Mouse (Mus musculus) liver, embryonic 16.5 days (tissue): ENCODE measurements around the gene Sorcs2. TPM values are rescaled to one million over a fixed set of nuclear protein-coding genes. Genes with fewer than 3 reads are reported as not detected.

Experiments used
- ATAC-seq: fragments of 200-750 bp; cut with Nextera tagmentation; 2 replicates; pipeline ENCODE4 v1.8.0; 2017; ENCODE audit warnings: low read depth, mild to moderate bottlenecking, moderate number of reproducible peaks, moderate library complexity
- H3K27ac ChIP-seq: fragments of 300-500 bp; sonication (generic); 2 replicates; pipeline ENCODE4 v1.5.1; 2014; ENCODE audit warnings: mild to moderate bottlenecking, low read length
- H3K27me3 ChIP-seq: fragments of 300-500 bp; sonication (generic); 2 replicates; pipeline ENCODE4 v1.6.1; 2014; ENCODE audit warnings: low read depth, low read length, mixed read lengths; ENCODE audit not compliant: control insufficient read depth, insufficient read depth
- H3K36me3 ChIP-seq: fragments of 300-500 bp; sonication (generic); 2 replicates; pipeline ENCODE4 v1.6.1; 2014; ENCODE audit warnings: mild to moderate bottlenecking; ENCODE audit not compliant: control insufficient read depth, insufficient read depth
- H3K4me1 ChIP-seq: fragments of 300-500 bp; sonication (generic); 2 replicates; pipeline ENCODE4 v1.6.1; 2014; ENCODE audit warnings: low read depth, low read length, mixed read lengths; ENCODE audit not compliant: control insufficient read depth
- H3K4me2 ChIP-seq: fragments of 300-500 bp; sonication (generic); 2 replicates; pipeline ENCODE4 v1.6.1; 2014; ENCODE audit warnings: low read depth, low read length, mixed read lengths
- H3K4me3 ChIP-seq: fragments of 300-500 bp; sonication (generic); 2 replicates; pipeline ENCODE4 v1.5.1; 2014; ENCODE audit warnings: low read depth, mild to moderate bottlenecking, low read length
- H3K9ac ChIP-seq: fragments of 300-500 bp; sonication (generic); 2 replicates; pipeline ENCODE4 v1.6.1; 2014; ENCODE audit warnings: low read depth, low read length
- H3K9me3 ChIP-seq: fragments of 300-500 bp; sonication (generic); replicated peaks from 2 replicates; pipeline ENCODE4 v1.6.1; 2016; ENCODE audit warnings: low read length; ENCODE audit not compliant: control insufficient read depth
- WGBS: fragments of 180-500 bp; shearing (Covaris S2); extraction: QIAGEN DNeasy Blood & Tissue Kit; methylation state at CpG from one replicate; pipeline ENCODE4 v1.1.7; 2014; ENCODE audit not compliant: insufficient replicate concordance; 5-methylcytosine and 5-hydroxymethylcytosine counted together
- polyA plus RNA-seq: library from polyadenylated mRNA; unstranded; fragments of >200 nt; fragmentation: Nextera tagmentation; extraction: Ambion mirVana; gene quantifications from 2 replicates; pipeline ENCODE4 v1.2.1, GENCODE M21; 2015

The Sorcs2 gene
- polyA plus RNA-seq, 1 experiment from 2014 or later: 0.99 TPM

DNA sequence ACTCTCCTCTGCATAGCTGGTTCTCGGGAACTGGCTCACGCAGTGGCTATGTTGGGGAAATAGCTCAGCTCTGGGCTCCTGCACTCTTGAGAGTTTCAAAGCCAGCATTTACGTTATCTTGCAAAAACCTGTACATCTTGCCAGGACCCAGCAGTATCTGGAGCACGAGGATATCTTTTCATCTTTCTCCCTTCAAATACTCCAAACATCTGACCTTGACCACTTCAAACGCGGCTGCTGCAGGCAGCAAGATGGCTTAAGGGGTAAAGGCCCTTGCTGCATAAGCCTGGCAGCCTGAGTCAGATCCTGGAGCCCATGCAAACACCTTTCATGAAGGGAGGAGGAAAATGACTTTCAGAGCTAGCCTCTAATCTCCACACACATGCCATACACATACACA, 258.2 kb downstream of the Sorcs2 start:
- Histone ChIP-seq H3K4me2 (no peak overlapping the region), H3K27ac (no peak overlapping the region), H3K9me3 (no peaks in the 10 kb centered on the region), H3K9ac (no peak overlapping the region), H3K4me3 (no peak overlapping the region), H3K4me1 (no peaks in the 10 kb centered on the region), H3K27me3 (no peaks in the 10 kb centered on the region), H3K36me3 (no peaks in the 10 kb centered on the region)
- no peak for ATAC-seq
- WGBS: 59% methylated on average over 6 of the region's 6 CpGs

DNA sequence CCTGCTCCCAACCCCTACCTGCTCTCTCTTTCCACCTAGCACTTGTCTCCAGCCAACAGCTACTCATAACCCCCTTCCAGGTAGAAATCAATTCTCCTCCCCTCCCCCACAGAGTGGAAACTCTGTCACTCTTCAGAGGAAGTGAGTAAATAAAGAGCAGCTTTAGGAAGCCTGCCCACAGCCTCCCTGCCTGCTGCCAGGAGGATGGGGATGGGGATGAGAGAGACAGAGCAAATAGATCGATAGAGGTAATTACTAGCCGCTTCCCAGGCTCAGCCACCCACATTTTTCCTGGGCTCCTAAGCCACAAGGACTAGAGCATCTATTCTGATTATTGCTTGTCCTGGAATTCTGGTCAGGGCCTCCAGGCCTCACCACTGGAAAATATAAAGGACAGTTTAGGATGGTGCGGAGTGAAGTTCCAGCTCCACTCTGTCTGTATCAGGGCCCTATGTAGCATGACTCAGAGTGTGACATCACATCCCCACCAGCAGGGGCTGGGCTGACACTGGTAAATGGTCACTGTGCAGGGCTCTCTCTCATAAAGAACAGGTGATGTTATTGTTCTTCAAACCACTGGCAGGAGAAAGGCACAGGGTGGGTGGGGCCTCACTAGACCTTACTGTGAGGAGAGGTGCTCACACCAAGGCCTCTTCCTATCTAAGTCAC, 261.9 kb downstream of the Sorcs2 start:
- Histone ChIP-seq H3K9ac (no peak overlapping the region), H3K4me2 (no peak overlapping the region), H3K27me3 (no peaks in the 10 kb centered on the region), H3K4me3 (no peak overlapping the region), H3K36me3 (no peaks in the 10 kb centered on the region), H3K4me1 (no peaks in the 10 kb centered on the region), H3K9me3 (no peaks in the 10 kb centered on the region), H3K27ac (no peak overlapping the region)
- ATAC-seq: peak; percentile 35; the same call in 1 of the 2 replicates
- WGBS: 54% methylated on average over 3 of the region's 3 CpGs

DNA sequence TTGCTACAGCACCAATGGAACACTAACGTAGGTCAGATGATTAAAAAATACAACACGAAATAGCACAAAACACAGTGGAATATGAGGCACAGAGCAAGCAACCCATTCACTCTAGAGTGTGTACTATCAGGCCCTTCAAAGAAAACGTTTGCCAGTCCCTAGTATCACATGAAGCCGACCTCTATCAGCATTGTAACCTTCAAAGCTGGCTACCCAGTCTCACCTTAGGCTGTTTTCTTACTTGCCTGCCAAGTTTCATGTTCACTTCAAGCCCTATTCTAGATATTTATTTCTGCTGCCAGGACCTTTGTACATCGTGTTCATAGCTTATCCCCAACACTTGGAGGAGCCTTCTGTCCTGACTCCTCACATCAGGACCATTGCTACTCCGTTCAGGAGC, 263.6 kb downstream of the Sorcs2 start:
- H3K27ac ChIP-seq: no peak overlapping the region
- H3K4me2 ChIP-seq: no peak overlapping the region
- no peaks in the 10 kb centered on the region for H3K4me1 ChIP-seq
- H3K9me3 ChIP-seq: no peaks in the 10 kb centered on the region
- no peak for ATAC-seq
- H3K9ac ChIP-seq: no peak overlapping the region
- H3K4me3 ChIP-seq: no peak overlapping the region
- H3K36me3 ChIP-seq: no peaks in the 10 kb centered on the region
- H3K27me3 ChIP-seq: no peaks in the 10 kb centered on the region
- WGBS: 47% methylated on average over 6 of the region's 6 CpGs

DNA sequence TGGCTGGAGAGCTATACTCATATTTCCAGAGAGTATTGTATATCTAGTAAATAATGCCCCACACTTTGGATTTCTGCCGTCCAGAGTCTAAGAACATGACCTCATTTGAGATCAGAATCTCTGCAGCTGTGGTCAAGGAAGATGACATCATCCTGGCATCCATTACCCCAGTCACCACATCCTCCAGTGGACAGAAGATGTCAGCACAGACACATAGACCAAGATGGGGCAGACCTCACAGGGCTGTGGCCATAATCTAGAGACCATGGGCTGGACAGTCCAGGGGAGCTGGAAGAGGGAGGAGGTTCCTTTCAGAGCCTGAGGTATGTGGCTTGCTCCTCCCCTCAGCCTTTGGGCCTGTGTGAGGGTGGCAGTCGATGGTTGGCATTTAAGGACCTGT, 264.0 kb downstream of the Sorcs2 start:
- Histone ChIP-seq H3K9ac (no peak overlapping the region), H3K27me3 (no peaks in the 10 kb centered on the region), H3K9me3 (no peaks in the 10 kb centered on the region), H3K36me3 (no peaks in the 10 kb centered on the region), H3K4me1 (no peaks in the 10 kb centered on the region), H3K27ac (no peak overlapping the region), H3K4me2 (no peak overlapping the region), H3K4me3 (no peak overlapping the region)
- no peak for ATAC-seq
- WGBS: 36% methylated on average over 2 of the region's 2 CpGs

DNA sequence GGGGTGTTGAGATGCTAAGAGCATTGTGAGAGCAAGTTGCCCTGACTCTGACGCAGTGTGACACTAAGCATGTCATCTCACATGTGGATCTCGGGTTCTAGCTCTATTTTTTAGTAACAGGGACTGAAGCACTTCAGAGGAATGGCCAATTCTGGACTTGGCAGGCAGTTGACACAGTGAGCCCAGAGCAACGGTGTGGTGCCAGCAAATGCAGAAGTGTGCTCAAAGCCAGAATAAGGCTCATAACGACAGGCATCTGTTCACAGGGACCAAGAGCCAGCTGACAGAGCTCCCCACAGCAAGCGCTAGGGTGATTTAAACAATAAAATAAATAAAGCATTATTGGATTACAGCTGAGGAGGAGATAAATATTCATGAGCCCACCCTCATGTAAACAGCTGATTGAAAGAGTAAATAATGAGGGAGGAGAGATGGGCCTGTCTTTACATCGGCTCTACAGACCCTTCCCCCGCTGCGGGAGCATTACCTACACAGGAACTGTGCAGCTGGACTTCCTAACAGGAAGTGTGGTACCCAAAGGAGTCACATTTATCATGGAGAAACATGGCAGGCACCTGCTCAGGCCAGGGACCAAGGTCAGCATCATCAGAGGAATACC, 267.4 kb downstream of the Sorcs2 start:
- ATAC-seq: no peak
- Histone ChIP-seq H3K27ac (no peak overlapping the region), H3K27me3 (no peaks in the 10 kb centered on the region), H3K36me3 (no peaks in the 10 kb centered on the region), H3K9me3 (no peaks in the 10 kb centered on the region), H3K4me3 (no peak overlapping the region), H3K9ac (no peak overlapping the region), H3K4me1 (no peaks in the 10 kb centered on the region), H3K4me2 (no peak overlapping the region)
- 33% methylated on average over 8 of the region's 8 CpGs for WGBS

DNA sequence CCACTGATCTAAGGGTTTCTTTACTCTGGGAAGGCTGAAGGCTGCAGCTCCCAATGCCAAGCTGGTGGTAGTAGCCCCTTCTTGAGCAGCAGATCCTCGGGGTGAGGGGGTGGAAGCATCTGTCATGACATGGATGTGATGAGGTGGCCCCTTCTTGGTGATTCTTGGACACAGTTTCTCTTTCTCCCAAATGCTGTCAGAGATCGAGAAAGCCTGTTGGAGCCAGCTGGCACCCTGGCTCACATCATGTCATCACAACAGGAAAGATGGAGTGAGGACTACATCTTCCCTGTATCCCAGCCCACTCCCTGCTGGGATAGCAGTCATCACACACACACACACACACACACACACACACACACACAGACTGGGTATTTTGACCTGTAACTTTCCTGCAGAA, 268.3 kb downstream of the Sorcs2 start:
- Histone ChIP-seq H3K9me3 (no peaks in the 10 kb centered on the region), H3K4me2 (no peak overlapping the region), H3K27me3 (no peaks in the 10 kb centered on the region), H3K4me3 (no peak overlapping the region), H3K9ac (no peak overlapping the region), H3K36me3 (no peaks in the 10 kb centered on the region), H3K27ac (no peak overlapping the region), H3K4me1 (no peaks in the 10 kb centered on the region)
- no peak for ATAC-seq
- WGBS: 39% methylated on average over 2 of the region's 2 CpGs

DNA sequence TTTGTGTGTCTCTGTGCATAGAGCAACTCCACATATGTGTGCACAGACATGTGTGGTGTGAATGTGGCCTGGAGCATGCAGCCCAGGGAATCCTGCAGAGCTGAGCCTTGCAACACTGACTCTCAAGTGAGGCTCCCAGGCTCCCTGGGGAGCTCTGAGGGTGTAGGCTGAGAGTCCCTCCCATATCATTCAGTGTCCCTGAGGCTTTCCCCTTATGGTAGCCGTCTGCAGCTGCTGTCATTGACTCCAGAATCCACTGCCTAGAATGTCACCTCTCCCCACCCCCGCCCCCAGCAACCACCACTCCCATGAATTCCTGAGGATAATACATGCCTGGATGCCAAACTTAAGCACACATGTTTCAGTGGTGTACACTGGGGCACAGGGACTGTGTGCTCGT, 269.4 kb downstream of the Sorcs2 start:
- no peaks in the 10 kb centered on the region for H3K36me3 ChIP-seq
- no peak overlapping the region for H3K4me3 ChIP-seq
- no peak overlapping the region for H3K27ac ChIP-seq
- H3K4me2 ChIP-seq: no peak overlapping the region
- no peak overlapping the region for H3K9ac ChIP-seq
- H3K9me3 ChIP-seq: no peaks in the 10 kb centered on the region
- WGBS: 46% methylated on average over 3 of the region's 3 CpGs
- no peak for ATAC-seq
- H3K27me3 ChIP-seq: no peaks in the 10 kb centered on the region
- H3K4me1 ChIP-seq: no peaks in the 10 kb centered on the region

DNA sequence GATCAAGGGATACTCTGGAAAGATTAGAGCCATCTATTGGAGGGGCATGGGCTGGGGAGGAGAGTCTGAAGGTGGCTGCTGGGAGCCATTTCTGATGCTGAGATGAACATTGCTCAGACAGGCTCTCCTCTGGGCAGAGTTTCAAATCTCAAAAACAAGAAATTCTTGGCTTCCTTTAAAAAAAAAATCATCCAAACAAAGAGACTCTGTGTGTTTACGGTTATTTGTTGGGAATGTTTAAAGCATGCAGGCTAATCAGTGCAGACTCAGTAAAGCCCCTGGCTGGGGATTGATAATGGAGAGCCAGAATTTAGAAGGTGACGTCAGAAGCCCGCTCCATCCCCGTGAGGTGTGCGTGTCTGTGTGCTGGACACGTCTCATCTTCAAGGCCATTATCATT, 272.9 kb downstream of the Sorcs2 start:
- H3K36me3 ChIP-seq: no peaks in the 10 kb centered on the region
- no peak overlapping the region for H3K4me2 ChIP-seq
- H3K4me3 ChIP-seq: no peak overlapping the region
- H3K9ac ChIP-seq: no peak overlapping the region
- no peaks in the 10 kb centered on the region for H3K27me3 ChIP-seq
- no peaks in the 10 kb centered on the region for H3K9me3 ChIP-seq
- WGBS: 74% methylated on average over 6 of the region's 6 CpGs
- ATAC-seq: no peak
- H3K4me1 ChIP-seq: no peaks in the 10 kb centered on the region
- no peak overlapping the region for H3K27ac ChIP-seq

DNA sequence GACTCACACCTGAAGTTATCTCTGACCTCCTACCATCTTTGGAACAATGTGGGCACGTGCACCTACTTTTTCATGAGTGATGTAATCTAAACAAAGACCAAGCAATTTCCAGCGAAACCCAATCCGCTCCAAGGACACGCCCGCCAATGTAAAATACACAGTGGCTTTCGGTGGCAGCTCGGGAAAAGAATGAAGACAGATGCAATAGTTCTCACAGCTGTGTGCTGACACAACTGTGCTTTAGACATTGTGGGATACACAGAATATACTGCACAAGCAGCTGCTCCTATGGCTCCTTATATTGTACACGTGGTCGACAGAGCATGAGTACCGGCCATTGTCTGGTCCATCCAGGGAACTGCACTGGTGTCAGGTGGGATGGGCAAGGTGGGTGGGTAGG, 275.0 kb downstream of the Sorcs2 start:
- Histone ChIP-seq H3K4me1 (no peaks in the 10 kb centered on the region), H3K36me3 (no peaks in the 10 kb centered on the region), H3K27me3 (no peaks in the 10 kb centered on the region), H3K4me3 (no peak overlapping the region), H3K27ac (no peak overlapping the region), H3K4me2 (no peak overlapping the region), H3K9me3 (no peaks in the 10 kb centered on the region), H3K9ac (no peak overlapping the region)
- 67% methylated on average over 10 of the region's 10 CpGs for WGBS
- ATAC-seq: no peak
